Mouse (Mus musculus): ENCODE measurements around the gene Utrn.

The Utrn gene

GRCm38 (mm10) chr10:12743717-12744116 is 125.4 kb downstream of the Utrn start:
- intact Hi-C loops (cut with DNase I), result no loop called here

- intact Hi-C loops (cut with DNase I), result no loop called here
These were observed 129.7 kb downstream of the Utrn start for GRCm38 (mm10) chr10:12739302-12739987.

DNA sequence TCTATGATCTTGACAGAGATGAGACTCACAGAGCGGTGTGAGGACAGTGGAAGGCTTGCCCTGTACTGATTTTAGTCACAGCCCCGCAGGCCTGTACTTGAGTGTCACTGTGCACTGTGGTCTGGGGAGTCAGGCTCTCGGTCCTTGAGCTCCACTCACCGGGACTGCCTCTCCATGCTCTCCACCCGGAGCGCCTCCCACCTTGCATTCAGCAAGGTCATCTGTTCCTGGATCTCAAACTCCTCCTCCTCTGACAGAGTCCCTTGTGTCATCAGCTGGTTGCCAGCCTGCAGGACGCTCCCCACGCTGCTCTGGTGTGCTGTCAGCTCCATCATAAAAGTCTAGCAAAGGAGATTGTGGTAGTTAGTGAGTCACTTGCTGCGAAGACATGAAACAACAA is 131.2 kb downstream of the Utrn start:
- intact Hi-C loops (cut with DNase I), result no loop called here

- intact Hi-C loops (cut with DNase I), result no loop called here
These were observed 132.0 kb downstream of the Utrn start for GRCm38 (mm10) chr10:12736861-12737835.

DNA sequence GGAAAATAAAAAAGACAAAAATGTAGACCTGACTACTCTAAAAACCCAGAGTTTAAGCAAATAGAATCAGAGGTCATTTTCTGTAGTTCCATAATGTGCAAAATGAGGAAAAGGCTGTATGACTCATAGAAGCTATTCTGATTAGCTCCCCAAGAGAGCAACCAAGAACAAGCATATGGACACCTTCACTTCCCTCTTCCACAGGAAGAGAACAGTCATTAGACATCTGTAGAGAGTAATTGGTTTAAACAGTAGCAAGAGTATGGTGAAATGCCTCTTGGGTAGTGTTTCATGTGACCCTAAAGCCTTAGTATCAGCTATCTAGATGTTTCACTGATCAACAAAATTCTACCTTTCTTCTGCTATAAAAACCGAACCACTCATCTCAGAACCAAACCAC is 133.5 kb downstream of the Utrn start:
- intact Hi-C loops (cut with DNase I), result no loop called here

DNA sequence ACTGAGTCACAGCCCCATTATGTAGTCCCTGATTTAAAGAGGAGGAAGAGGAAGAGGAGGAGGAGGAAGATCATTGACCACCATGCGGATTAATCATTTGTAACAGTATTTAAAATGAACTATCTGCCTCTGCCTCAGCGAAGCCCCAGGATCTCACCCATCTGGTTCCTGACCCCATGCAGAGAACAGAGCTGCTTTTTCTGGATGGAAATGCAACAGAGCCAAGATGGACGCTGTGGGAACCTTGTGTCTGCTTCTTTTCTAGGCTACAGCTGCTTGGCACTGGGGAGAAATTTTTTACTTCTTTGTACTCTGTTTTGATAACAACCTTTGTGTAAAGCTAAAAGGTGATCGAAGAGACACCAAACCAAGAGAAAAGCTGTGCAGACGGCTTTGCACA is 137.7 kb downstream of the Utrn start:
- intact Hi-C loops (cut with DNase I), result no loop called here

DNA sequence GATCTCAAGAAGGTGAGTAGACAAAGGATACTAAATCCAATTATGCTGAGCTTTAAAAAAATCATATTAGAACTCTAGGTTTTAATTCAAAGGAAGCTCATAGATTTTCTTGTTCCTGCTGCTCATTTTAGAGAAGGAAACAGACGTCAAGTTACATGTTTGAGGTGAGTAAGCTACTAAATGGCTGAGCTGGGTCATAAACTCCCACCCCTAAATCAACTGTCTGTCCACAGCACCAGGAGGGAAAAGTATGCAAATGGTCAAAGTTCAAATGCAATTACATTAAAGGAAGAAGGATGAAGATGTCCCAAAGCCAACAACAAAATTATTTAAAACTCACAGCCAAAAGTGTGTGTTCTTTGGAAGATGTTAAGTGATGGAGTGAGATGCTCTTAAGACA is 139.5 kb downstream of the Utrn start:
- intact Hi-C loops (cut with DNase I), result no loop called here

GRCm38 (mm10) chr10:12729033-12729432 is 140.1 kb downstream of the Utrn start:
- intact Hi-C loops (cut with DNase I), result no loop called here

DNA sequence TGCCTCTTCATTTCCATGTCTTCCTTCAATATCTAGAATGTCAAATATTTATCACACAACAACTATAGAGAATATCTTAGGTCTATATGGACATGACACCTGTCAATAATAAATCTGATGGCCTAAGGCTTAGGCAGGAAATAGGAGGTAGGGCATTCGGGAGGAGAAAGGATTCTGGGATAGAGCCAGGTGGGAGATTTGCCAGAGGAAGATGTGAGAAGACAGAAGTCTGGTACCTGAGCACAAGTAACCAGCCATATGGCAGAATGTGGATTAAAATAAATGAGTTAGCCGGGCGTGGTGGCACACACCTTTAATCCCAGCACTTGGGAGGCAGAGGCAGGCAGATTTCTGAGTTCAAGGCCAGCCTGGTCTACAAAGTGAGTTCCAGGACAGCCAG is 141.3 kb downstream of the Utrn start:
- intact Hi-C loops (cut with DNase I), result no loop called here

DNA sequence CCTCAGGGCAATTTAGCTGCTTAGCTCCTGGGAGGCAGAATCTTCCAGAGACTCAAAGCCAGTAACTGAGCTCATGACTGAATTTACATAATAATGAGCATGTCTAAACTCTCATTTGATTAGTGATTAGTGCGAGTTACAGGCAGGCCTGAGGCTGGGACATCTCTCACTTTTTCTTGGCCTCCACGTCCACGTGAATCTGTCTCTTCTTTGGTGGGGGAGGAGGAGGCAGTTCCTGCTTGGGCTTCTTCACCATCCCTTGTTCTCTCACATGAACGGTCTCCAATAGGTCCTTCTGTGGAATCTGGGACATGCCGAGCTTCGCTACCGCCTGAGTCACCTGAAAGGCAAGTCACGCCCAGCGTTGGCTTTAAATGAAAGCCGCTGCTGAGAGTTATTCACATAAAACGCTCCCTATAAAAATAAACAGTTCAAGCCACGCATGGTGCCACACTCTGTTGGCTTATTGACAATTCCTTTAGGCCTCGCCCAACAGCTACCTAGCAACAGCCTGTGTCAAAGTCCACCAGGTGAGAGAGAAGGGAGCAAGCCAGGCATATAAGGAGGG is 143.0 kb downstream of the Utrn start:
- intact Hi-C loops (cut with DNase I), result no loop called here

- intact Hi-C loops (cut with DNase I), result no loop called here
These were observed 144.7 kb downstream of the Utrn start for GRCm38 (mm10) chr10:12724247-12725001.

DNA sequence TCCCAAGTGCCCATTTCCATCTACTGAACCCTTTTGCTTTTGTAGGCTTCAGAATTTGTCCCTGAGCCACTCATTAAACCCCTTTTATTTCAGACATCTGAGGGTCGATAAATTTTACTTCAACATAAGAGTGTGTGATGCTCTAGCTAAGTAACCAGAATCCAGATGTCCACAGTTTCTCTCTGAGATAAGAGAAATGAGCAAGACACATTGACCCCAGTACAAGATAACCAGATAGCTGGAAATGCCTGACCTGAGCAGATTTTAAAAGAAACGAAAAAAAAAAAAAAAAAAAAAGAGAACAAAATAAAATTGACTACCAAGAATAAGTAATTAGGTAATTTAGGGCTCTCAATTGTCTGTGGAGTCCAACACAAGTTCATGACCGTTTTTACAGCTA is 145.9 kb downstream of the Utrn start:
- intact Hi-C loops (cut with DNase I), result no loop called here

- intact Hi-C loops (cut with DNase I), result no loop called here
These were observed 147.1 kb downstream of the Utrn start for GRCm38 (mm10) chr10:12722111-12722510.

- intact Hi-C loops (cut with DNase I), result no loop called here
These were observed 150.8 kb downstream of the Utrn start for GRCm38 (mm10) chr10:12718386-12718785.

GRCm38 (mm10) chr10:12717381-12717780 is 151.8 kb downstream of the Utrn start:
- intact Hi-C loops (cut with DNase I), result no loop called here

GRCm38 (mm10) chr10:12716657-12717327 is 152.4 kb downstream of the Utrn start:
- intact Hi-C loops (cut with DNase I), result no loop called here

DNA sequence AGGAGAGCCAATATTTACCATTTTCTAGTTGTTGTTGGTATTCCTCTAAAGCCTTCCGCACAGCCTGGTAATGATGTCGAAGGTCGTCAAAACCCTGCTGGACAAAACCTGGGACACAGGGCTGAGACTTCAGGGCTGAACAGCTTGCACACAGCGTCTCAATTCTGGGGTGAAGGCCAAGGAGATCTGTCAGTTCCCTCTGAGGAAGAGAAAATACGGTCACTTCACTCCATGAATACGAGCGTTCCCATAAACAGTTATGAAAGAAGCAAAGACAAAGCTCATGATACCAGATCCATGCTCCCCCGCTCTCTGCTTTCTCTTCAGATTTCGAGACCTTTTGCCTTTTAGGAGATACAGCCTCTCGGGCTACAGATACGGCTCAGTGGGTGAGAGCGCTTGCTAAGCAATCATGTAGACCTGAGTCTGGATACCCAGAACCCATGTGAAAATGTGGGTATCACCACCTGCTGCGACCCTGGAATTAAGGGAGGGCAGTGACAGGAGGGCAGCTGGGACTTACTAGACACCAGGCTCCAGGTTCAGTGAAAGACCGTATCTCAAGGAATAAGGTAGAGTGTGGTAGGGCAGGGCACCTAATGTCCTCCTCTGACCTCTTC is 155.8 kb downstream of the Utrn start:
- intact Hi-C loops (cut with DNase I), result no loop called here

- intact Hi-C loops (cut with DNase I), result no loop called here
These were observed 157.8 kb downstream of the Utrn start for GRCm38 (mm10) chr10:12711332-12711831.

- intact Hi-C loops (cut with DNase I), result no loop called here
These were observed 162.6 kb downstream of the Utrn start for GRCm38 (mm10) chr10:12706516-12706915.

GRCm38 (mm10) chr10:12705990-12706389 is 163.2 kb downstream of the Utrn start:
- intact Hi-C loops (cut with DNase I), result no loop called here
